Mouse (Mus musculus) heart, embryonic 16.5 days (tissue): ENCODE measurements around the gene Mrgprf. TPM values are rescaled to one million over a fixed set of nuclear protein-coding genes. Genes with fewer than 3 reads are reported as not detected.

Experiments
- ATAC-seq: fragments of 200-750 bp; cut with Nextera tagmentation; replicated peaks from 2 replicates; pipeline ENCODE4 v1.8.0; 2017; ENCODE audit warnings: moderate number of reproducible peaks; ENCODE audit not compliant: insufficient read depth, low FRiP score; ENCODE audit errors: extremely low read depth
- H3K27ac ChIP-seq: fragments of 300-500 bp; sonication (generic); 2 replicates; pipeline ENCODE4 v1.5.1; 2014; ENCODE audit warnings: mild to moderate bottlenecking, low read length, control low read depth, moderate library complexity
- H3K27me3 ChIP-seq: fragments of 300-500 bp; sonication (generic); 2 replicates; pipeline ENCODE4 v1.6.1; 2014; ENCODE audit warnings: low read length, mixed read lengths; ENCODE audit not compliant: control insufficient read depth, insufficient read depth
- H3K36me3 ChIP-seq: fragments of 300-500 bp; sonication (generic); 2 replicates; pipeline ENCODE4 v1.6.1; 2014; ENCODE audit not compliant: control insufficient read depth, insufficient read depth
- H3K4me1 ChIP-seq: fragments of 300-500 bp; sonication (generic); 2 replicates; pipeline ENCODE4 v1.6.1; 2014; ENCODE audit warnings: low read length, mixed read lengths; ENCODE audit not compliant: control insufficient read depth, insufficient read depth
- H3K4me2 ChIP-seq: fragments of 300-500 bp; sonication (generic); 2 replicates; pipeline ENCODE4 v1.6.1; 2014; ENCODE audit warnings: low read depth, mild to moderate bottlenecking, control low read depth, low read length
- H3K4me3 ChIP-seq: fragments of 300-500 bp; sonication (generic); 2 replicates; pipeline ENCODE4 v1.5.1; 2014; ENCODE audit warnings: mild to moderate bottlenecking, control low read depth, low read length
- H3K9ac ChIP-seq: fragments of 300-500 bp; sonication (generic); 2 replicates; pipeline ENCODE4 v1.6.1; 2014; ENCODE audit warnings: low read length, control low read depth
- H3K9me3 ChIP-seq: fragments of 300-500 bp; sonication (generic); replicated peaks from 2 replicates; pipeline ENCODE4 v1.6.1; 2016; ENCODE audit warnings: low read length; ENCODE audit not compliant: control insufficient read depth
- WGBS: fragments of 180-500 bp; shearing (Covaris S2); extraction: QIAGEN DNeasy Blood & Tissue Kit; methylation state at CpG from one replicate; pipeline ENCODE4 v1.1.7; 2014; 5-methylcytosine and 5-hydroxymethylcytosine counted together
- polyA plus RNA-seq: library from polyadenylated mRNA; unstranded; fragments of >200 nt; fragmentation: Nextera tagmentation; extraction: Ambion mirVana; gene quantifications from 2 replicates; pipeline ENCODE4 v1.2.1, GENCODE M21; 2015

Mrgprf gene
- polyA plus RNA-seq, 1 experiment from 2014 or later = 2.2 TPM

DNA sequence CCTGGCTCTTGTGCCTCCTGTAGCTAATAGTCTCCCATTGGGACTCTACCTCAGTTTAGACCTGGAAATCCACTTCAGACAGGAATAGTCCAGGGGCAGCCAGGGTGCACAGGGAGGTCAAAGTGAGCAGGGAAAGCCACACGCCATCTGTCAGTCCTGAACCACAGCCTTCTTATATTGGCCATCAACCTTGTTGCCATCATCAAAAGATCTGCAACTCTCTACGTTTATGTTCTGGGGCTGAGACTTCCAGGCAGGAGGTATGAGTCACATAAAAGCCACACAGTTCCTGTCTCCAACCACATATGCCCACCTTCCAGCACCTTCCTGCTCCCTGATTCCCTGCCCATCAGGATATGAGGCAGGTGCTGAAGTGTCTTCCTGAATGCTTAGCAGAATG is 37.3 kb downstream of the Mrgprf start:
- no peak for ATAC-seq
- H3K4me2 ChIP-seq = no peak overlapping the region
- no peak overlapping the region for H3K9ac ChIP-seq
- H3K9me3 ChIP-seq = no peaks in the 10 kb centered on the region
- peaks cover 2% of the 10 kb centered on the region; the same call in 1 of the 2 replicates for H3K4me1 ChIP-seq
- no peak overlapping the region for H3K27ac ChIP-seq
- H3K36me3 ChIP-seq = no peaks in the 10 kb centered on the region
- no peak overlapping the region for H3K4me3 ChIP-seq
- 56% methylated on average over 2 of the region's 2 CpGs for WGBS
- no peaks in the 10 kb centered on the region for H3K27me3 ChIP-seq

GRCm38 (mm10) chr7:145340248-145340904 is 39.7 kb downstream of the Mrgprf start:
- Histone ChIP-seq H3K4me3 (no peak overlapping the region), H3K4me1 (no peaks in the 10 kb centered on the region), H3K36me3 (no peaks in the 10 kb centered on the region), H3K4me2 (no peak overlapping the region), H3K27ac (no peak overlapping the region), H3K9ac (no peak overlapping the region), H3K9me3 (no peaks in the 10 kb centered on the region), H3K27me3 (no peaks in the 10 kb centered on the region)
- WGBS = 72% methylated on average over 5 of the region's 5 CpGs
- ATAC-seq = no peak

Other genes with a start within 250 kb of the Mrgprf start
- gene 1810010D01Rik, start 92.7 kb upstream of the Mrgprf start, polyA plus RNA-seq = 0.34 TPM in 1 of 2 replicates, not detected in the other
- 5.4 and 5.5 TPM in 2 replicates for gene Tpcn2, start 16.8 kb upstream of the Mrgprf start, polyA plus RNA-seq
- gene Mrgprd, start 14.0 kb downstream of the Mrgprf start, polyA plus RNA-seq = not detected in 2 replicates